Mouse (Mus musculus) megakaryocyte, embryonic 14.5 days (primary cell): ENCODE data around the gene Ffar4.

Experiments
- FLI1 ChIP-seq: IDR thresholded peaks from 2 replicates; pipeline ENCODE4 v1.6.1; 2012; ENCODE audit warnings: low read length, inconsistent platforms, mixed read lengths
- GATA1 ChIP-seq: IDR thresholded peaks from 3 replicates; pipeline ENCODE4 v1.6.1; 2012; ENCODE audit warnings: mixed read lengths, low read length, inconsistent platforms, borderline replicate concordance

- no peak for TF ChIP-seq GATA1
- no peak for TF ChIP-seq FLI1
Observed at GRCm38 (mm10) chr19:38133986-38134385, 37.1 kb downstream of the Ffar4 start.
